ENCODE assay signal across 8 mouse cellular contexts in genomic region chr4:140962950-140963349, GRCm38 (mm10). TPM values are rescaled to one million over a fixed set of nuclear protein-coding genes. Genes with fewer than 3 reads are reported as not detected.
DNase-seq lines count a peak whose midpoint lies in the region; ATAC-seq and TF ChIP-seq lines count a peak whose summit lies in the region.

No protein-coding gene starts in this region.

- peak overlapping the region; percentile 99; the same call in 1 of the 2 replicates for H3K4me3 ChIP-seq in layer of hippocampus, adult 2 months
- H3K4me3 ChIP-seq in heart, embryonic 16.5 days (ENCODE audit: low read length), result peak overlapping the region; percentile 96
- H3K4me3 ChIP-seq in midbrain, embryonic 16.5 days (ENCODE audit: low read depth, low read length), result no peak overlapping the region

- no peak for DNase-seq in layer of hippocampus, adult 2 months (ENCODE audit: low spot score in 2 of 2)
- DNase-seq in layer of hippocampus, postnatal 36 days, result no peak
- DNase-seq in adrenal gland, adult (ENCODE audit: inconsistent age in 2 of 2, low spot score in 1 of 2), result peak; percentile 92 to 95
- peak; percentile 91 to 96 for DNase-seq in kidney, postnatal 36 days
- no peak for DNase-seq in right cerebral cortex, adult 2 months (ENCODE audit: low spot score in 2 of 2)
- DNase-seq in urinary bladder, postnatal 10 days (ENCODE audit: low spot score), result no peak

- TF ChIP-seq CTCF in layer of hippocampus, adult 2 months (conservative IDR thresholded peaks at IDR 0.05), result no peak

- peaks cover 8% of the 10 kb centered on the region; the same call in 1 of the 2 replicates for H3K36me3 ChIP-seq in heart, embryonic 16.5 days (ENCODE audit: control insufficient read depth, insufficient read depth)
- no peaks in the 10 kb centered on the region for H3K36me3 ChIP-seq in midbrain, embryonic 16.5 days (ENCODE audit: control insufficient read depth, insufficient read depth, low read length)

- no peaks in the 10 kb centered on the region for H3K27me3 ChIP-seq in heart, embryonic 16.5 days (ENCODE audit: control insufficient read depth, insufficient read depth, low read length)
- no peaks in the 10 kb centered on the region for H3K27me3 ChIP-seq in midbrain, embryonic 16.5 days (ENCODE audit: control insufficient read depth, insufficient read depth, low read depth, low read length)

- H3K9me3 ChIP-seq in heart, embryonic 16.5 days (replicated peaks; ENCODE audit: control insufficient read depth, low read length), result no peaks in the 10 kb centered on the region
- H3K9me3 ChIP-seq in midbrain, embryonic 16.5 days (replicated peaks; ENCODE audit: control insufficient read depth, low read length, poor library complexity, severe bottlenecking), result no peaks in the 10 kb centered on the region

- H3K4me1 ChIP-seq in heart, embryonic 16.5 days (ENCODE audit: control insufficient read depth, insufficient read depth, low read length), result peaks cover 29% of the 10 kb centered on the region
- peaks cover 18% of the 10 kb centered on the region for H3K4me1 ChIP-seq in midbrain, embryonic 16.5 days (ENCODE audit: control insufficient read depth, insufficient read depth, low read length)

- peak overlapping the region; percentile 83 for H3K4me2 ChIP-seq in heart, embryonic 16.5 days (ENCODE audit: low read depth, low read length)
- H3K4me2 ChIP-seq in midbrain, embryonic 16.5 days (ENCODE audit: low read length), result peak overlapping the region; percentile 14; the same call in 1 of the 2 replicates

- peak overlapping the region; percentile 18; the same call in 1 of the 2 replicates for H3K9ac ChIP-seq in heart, embryonic 16.5 days (ENCODE audit: low read length)
- no peak overlapping the region for H3K9ac ChIP-seq in midbrain, embryonic 16.5 days (ENCODE audit: low read depth, low read length)

- 31% methylated on average over 5 of the region's 5 CpGs for WGBS in heart, embryonic 16.5 days
- 57% methylated on average over 5 of the region's 5 CpGs for WGBS in midbrain, embryonic 16.5 days

- peak overlapping the region; percentile 99 for H3K27ac ChIP-seq in layer of hippocampus, adult 2 months
- peak overlapping the region; percentile 90 for H3K27ac ChIP-seq in heart, embryonic 16.5 days (ENCODE audit: low read length)
- H3K27ac ChIP-seq in midbrain, embryonic 16.5 days (ENCODE audit: low read length), result no peak overlapping the region

- ATAC-seq in heart, embryonic 16.5 days (replicated peaks; ENCODE audit: extremely low read depth, insufficient read depth, low FRiP score), result no peak
- no peak for ATAC-seq in midbrain, embryonic 16.5 days

RNA-seq across cellular contexts. Expression of gene Sdhb, which starts 1.9 kb away (rescaled TPM):
- 100 to 1,000 TPM; 170 to 183 TPM for total RNA-seq in layer of hippocampus, adult 2 months (2021)
- total RNA-seq in layer of hippocampus, postnatal 36 days (2021), result 100 to 1,000 TPM; 175 to 186 TPM
- 1,158 and 1,167 TPM in 2 replicates for polyA plus RNA-seq in heart, embryonic 16.5 days (2015; fragmentation: Nextera tagmentation; extraction: Ambion mirVana)
- 446 and 455 TPM in 2 replicates for polyA plus RNA-seq in midbrain, embryonic 16.5 days (2015; fragmentation: Nextera tagmentation; extraction: Ambion mirVana)

RNA-seq across cellular contexts. Expression of gene Atp13a2, which starts 23.7 kb away (rescaled TPM):
- total RNA-seq in layer of hippocampus, adult 2 months (2021), result 100 to 1,000 TPM; 155 to 162 TPM
- 100 to 1,000 TPM; 150 to 154 TPM for total RNA-seq in layer of hippocampus, postnatal 36 days (2021)
- 28.9 and 30.7 TPM in 2 replicates for polyA plus RNA-seq in heart, embryonic 16.5 days (2015; fragmentation: Nextera tagmentation; extraction: Ambion mirVana)
- polyA plus RNA-seq in midbrain, embryonic 16.5 days (2015; fragmentation: Nextera tagmentation; extraction: Ambion mirVana), result 174 and 190 TPM in 2 replicates

RNA-seq across cellular contexts. Expression of gene Mfap2, which starts 47.3 kb away (rescaled TPM):
- total RNA-seq in layer of hippocampus, adult 2 months (2021), result 1 to 10 TPM; 4.5 to 6.9 TPM
- total RNA-seq in layer of hippocampus, postnatal 36 days (2021), result 1 to 10 TPM; 5.7 to 5.8 TPM
- 197 and 233 TPM in 2 replicates for polyA plus RNA-seq in heart, embryonic 16.5 days (2015; fragmentation: Nextera tagmentation; extraction: Ambion mirVana)
- 121 and 141 TPM in 2 replicates for polyA plus RNA-seq in midbrain, embryonic 16.5 days (2015; fragmentation: Nextera tagmentation; extraction: Ambion mirVana)

RNA-seq across cellular contexts. Expression of gene Padi2, which starts 56.8 kb away (rescaled TPM):
- total RNA-seq in layer of hippocampus, adult 2 months (2021), result 10 to 100 TPM; 20.2 to 26.5 TPM
- 10 to 100 TPM; 22.1 to 24.4 TPM for total RNA-seq in layer of hippocampus, postnatal 36 days (2021)
- 2.1 and 2.6 TPM in 2 replicates for polyA plus RNA-seq in heart, embryonic 16.5 days (2015; fragmentation: Nextera tagmentation; extraction: Ambion mirVana)
- 2.4 and 2.8 TPM in 2 replicates for polyA plus RNA-seq in midbrain, embryonic 16.5 days (2015; fragmentation: Nextera tagmentation; extraction: Ambion mirVana)

Comparison
In these comparisons a context has a peak if more than half of its experiments do, and no peak if none do; other contexts are left out.
1. DNase-seq: peak in adrenal gland, adult (2 of 2) and kidney, postnatal 36 days (2 of 2); none in layer of hippocampus, adult 2 months (0 of 2), layer of hippocampus, postnatal 36 days (0 of 2), right cerebral cortex, adult 2 months (0 of 2) and urinary bladder, postnatal 10 days (single experiment).